Mouse (Mus musculus) sigmoid colon, adult 10 weeks (tissue): ENCODE results near the gene Gm3411. TPM values are rescaled to one million over a fixed set of nuclear protein-coding genes. Genes with fewer than 3 reads are reported as not detected.

ENCODE experiments used
- polyA plus RNA-seq: library from polyadenylated mRNA; stranded (reverse); fragments of 350-450 nt; fragmentation: Illumina TruSeq; extraction: RNeasy Lipid Tissue Mini Kit (QIAGEN cat#74804); gene quantifications from one replicate; pipeline ENCODE4 v1.2.3, GENCODE M21; 2014; ENCODE audit warnings: low read depth, low replicate concordance

Gene Gm3411
- polyA plus RNA-seq, result 6.8 TPM

DNA sequence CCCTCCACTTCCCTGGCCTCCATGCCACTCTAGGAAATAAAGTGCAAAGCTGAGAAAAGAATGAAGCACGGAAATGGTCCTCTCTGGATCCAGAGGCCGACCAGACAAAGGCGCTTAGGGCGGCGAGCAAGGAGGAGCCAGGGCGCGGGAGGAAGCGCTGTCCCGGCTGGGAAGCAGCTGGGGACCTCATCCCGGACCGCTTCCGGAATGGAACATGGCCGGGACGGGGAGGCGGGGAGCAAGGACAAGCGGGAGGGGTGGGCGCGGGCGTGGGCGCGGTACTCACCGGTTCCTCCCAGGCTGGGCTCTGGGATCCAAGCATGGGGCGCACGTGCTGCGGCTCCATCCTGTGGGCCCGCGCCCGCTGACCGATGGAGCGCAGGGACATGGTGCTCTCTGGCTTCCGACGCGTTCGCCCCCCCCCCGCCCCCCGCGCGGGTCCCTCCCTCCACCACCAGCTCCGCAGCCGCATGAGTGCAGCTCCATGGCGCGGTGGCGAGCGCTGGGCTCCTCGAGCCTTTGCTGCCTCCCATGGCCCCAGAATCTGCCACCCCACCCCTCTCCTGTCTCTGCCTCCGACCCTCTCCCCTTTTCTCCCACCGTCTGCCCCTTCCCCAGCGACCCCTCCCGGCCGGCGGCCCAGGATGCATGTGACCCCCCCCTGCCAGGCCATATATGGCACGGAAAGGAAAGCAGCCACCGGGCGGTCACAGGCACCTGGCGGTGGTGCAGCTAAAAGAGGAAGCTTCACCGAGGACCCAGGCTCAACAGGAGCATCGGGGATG, at the start of gene Gm3411:
Gene Gm3411 (minus strand): TSS at position 320 of the 785 bp plus-strand sequence.

GRCm38 (mm10) chr14:6304743-6305142, 17.7 kb upstream of the Gm3411 start, which contains the start of gene Gm21103:
Gene Gm21103 (minus strand): TSS chr14:6304843.

DNA sequence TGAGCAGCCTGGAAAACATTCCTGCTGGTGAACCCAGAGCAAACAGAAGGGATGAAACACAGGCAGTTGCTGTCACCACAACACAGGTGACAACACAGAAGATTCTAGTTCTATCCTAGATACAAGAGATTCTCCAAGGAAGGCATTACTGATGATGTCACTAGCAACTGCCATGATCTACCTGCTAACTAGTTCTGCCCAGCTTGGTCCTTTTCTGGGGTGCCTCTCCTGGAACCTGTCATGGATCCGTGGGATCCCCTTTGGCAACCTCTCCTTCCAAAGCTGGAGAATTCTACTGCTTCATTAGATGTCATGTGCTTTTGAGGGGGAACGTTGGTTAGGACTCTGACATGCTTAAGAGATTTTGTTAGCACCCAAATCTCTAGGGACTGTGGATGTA, 67.9 kb downstream of the Gm3411 start, which contains the start of gene Gm21560:
Gene Gm21560 (minus strand): TSS at position 101 of the 400 bp plus-strand sequence.

Other genes with a start within 250 kb of the Gm3411 start
- gene Gm6337, start 229.0 kb downstream of the Gm3411 start, polyA plus RNA-seq, result not detected
- not detected for gene Gm8206, start 193.3 kb downstream of the Gm3411 start, polyA plus RNA-seq
- gene Gm3468, start 178.6 kb downstream of the Gm3411 start, polyA plus RNA-seq, result 2.5 TPM
- not detected for gene Gm3476, start 161.4 kb downstream of the Gm3411 start, polyA plus RNA-seq
- gene Gm21560, start 68.0 kb downstream of the Gm3411 start, polyA plus RNA-seq, result not detected
- not detected for gene Gm21103, start 17.6 kb upstream of the Gm3411 start, polyA plus RNA-seq
- not detected for gene Gm3618, start 56.4 kb upstream of the Gm3411 start, polyA plus RNA-seq
- gene Gm16440, start 103.1 kb upstream of the Gm3411 start, polyA plus RNA-seq, result not detected
- not detected for gene Gm3591, start 125.2 kb upstream of the Gm3411 start, polyA plus RNA-seq
- gene Gm3594, start 157.4 kb upstream of the Gm3411 start, polyA plus RNA-seq, result not detected